Mouse (Mus musculus): ENCODE measurements around the gene Pcid2.

Pcid2 gene

GRCm38 (mm10) chr8:13105087-13105881, at the start of gene Pcid2, which contains the start of gene Cul4a:
Gene Pcid2 (minus strand): TSS chr8:13105459.
Gene Cul4a (plus strand): TSS chr8:13105621.
- peak; percentile 96 to 97 for DNase-seq (ENCODE audit: low spot score in 2 of 2)

- no peak for DNase-seq (ENCODE audit: low spot score in 2 of 2)
These were observed 48.8 kb upstream of the Pcid2 start for GRCm38 (mm10) chr8:13154099-13154498.

GRCm38 (mm10) chr8:13150929-13151328, 45.7 kb upstream of the Pcid2 start:
- no peak for DNase-seq (ENCODE audit: low spot score in 2 of 2)

DNA sequence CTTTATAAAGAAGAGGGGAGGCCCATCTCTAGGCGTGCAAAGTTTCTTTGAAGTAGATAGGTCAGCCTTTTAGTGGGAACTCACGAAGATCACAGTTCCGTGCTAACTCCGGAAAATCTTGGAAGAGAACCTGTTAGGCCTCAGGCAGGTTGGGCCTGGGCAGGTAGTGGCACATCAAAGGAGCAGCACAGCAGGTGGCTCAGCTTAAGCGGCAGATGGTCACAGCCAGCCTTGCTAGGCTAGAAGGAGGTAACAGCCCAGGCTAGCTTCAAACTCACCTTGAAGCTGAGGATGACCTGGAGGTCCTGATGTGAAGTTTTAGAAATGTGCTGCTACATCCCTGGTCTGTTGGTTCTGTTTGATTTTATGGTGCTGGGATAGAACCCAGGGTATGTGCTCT, 44.6 kb upstream of the Pcid2 start:
- DNase-seq (ENCODE audit: low spot score in 2 of 2): no peak

DNA sequence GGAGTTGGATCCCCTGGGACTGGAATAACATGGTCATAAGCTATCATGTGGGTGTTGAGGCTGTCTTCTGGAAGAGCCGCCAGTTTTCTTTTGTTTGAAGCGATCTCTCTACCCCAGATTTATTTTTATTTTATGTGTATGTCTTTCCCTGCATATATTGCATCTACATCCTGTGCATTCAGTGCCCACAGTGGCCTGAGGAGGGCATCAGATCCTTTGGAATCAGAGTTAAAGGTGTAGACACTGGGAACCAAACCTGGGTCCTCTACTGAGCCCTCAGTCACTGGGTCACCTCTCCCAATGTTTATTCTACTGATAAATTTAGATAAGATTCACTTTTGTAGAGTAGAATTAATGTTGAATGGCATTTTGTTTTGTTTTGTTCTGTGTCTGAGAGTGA, 44.0 kb upstream of the Pcid2 start:
- no peak for DNase-seq (ENCODE audit: low spot score in 2 of 2)

DNA sequence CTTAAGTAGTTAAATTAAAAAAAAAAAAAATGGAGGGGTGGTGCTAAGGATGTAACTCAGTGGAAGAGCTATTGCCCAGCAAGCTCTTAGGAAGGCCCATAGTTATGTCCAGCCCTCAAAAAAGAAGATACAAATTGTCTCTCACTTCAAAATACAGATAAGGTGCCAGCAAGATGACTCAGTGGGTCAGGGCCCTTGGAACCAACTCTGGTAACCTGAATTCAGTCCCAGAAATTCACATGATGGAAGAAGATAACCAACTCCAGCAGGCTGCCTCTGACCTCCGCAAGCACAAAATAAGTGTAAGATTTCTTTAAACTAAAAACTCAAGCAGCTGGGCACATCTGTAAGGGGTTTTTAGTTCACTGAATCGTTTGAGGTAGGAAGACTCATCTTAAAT, 43.2 kb upstream of the Pcid2 start:
- no peak for DNase-seq (ENCODE audit: low spot score in 2 of 2)

DNA sequence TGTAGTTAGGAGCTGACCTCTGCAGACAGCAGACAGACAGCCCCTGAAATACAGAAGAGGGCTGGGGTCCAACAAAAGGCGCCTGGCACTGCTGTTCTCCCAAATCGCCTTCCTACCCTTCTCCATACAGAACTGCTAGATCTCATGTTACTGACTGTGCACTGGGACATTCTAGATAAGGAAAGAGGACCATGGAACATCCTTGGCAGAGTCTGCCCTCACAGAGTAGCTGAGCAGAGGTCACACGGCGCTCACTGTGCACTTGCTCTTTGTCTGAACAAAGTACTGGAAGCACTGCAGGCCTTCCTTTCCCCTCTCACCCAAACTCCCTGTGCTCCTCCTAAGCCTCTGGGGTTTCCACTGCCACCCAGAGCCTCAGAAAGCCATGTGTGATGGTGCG, 36.4 kb upstream of the Pcid2 start:
- no peak for DNase-seq (ENCODE audit: low spot score in 2 of 2)

DNA sequence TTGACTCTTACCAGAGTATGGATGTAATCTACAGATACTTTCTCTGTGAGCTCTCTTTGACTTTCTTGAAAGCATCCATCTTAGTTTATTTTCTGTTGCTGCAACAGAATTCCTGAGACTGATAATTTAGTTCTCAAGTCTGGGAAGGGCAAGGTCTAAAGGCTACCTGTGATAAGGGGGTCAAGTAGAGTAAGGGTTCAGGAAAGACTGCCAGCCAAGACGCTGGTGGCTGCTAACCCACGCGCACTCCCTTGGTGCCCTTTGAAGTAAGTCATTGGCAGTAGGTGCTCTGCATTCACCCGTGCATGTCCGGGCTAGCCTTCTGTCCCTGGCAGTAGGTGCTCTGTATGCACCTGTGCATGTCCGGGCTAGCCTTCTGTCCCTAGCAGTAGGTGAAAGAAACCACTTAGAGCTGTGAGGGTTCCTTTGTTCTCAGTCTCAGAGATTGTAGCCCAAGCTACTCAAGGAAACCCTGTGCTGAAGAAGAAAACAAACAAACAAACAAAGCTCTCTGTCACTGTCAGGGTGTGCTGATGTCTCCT, 34.5 kb upstream of the Pcid2 start:
- no peak for DNase-seq (ENCODE audit: low spot score in 2 of 2)

- DNase-seq (ENCODE audit: low spot score in 2 of 2): peak; percentile 32 to 65
These were observed 27.0 kb upstream of the Pcid2 start for GRCm38 (mm10) chr8:13132220-13132619.

DNA sequence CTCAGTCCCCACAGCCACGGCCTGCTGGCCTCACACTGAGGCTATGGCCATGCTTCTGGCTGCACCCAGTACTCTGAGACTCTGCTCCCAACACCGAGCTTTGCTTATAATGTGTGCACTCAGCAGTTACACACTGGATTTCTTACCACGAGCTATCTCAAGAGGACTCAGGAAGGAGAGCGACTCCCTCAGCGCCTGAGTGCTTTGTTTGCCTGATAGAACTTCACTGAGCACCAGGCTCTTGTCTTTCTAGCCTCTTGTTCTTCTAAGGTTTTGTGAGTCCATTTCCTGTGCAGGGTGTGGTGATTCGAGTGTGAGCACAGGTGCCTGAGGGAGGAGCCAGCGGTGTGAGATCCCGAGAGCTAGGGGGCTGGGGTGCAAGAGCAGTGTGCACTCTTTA, 19.6 kb upstream of the Pcid2 start:
- DNase-seq (ENCODE audit: low spot score in 2 of 2): no peak

DNA sequence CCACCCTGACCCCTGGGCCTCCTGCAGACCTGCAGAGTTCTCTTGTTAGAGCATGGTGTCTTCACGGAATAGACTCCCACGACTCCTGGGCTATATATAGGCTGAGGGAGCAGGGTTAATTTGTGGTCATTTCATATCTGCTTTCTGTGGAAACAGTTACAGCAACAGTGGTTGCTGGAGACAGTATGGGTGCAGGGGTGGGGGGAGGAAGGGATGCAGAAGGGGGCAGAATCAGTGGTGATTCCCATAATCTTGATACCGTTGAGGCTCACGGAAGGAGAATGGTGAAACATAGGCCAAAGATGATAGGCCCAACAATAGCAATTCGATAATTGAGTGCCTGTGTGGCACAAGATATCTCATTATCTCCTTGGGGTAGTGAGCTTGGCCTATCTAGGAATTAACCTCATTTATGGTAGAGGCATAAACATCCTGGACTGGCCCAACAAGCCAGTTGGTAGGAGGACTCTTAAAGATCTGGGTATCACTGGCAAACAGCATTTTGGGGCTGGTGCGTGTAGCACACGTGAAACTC, 17.7 kb upstream of the Pcid2 start:
- no peak for DNase-seq (ENCODE audit: low spot score in 2 of 2)

- DNase-seq (ENCODE audit: low spot score in 2 of 2): no peak
These were observed 15.8 kb upstream of the Pcid2 start for GRCm38 (mm10) chr8:13120882-13121665.

GRCm38 (mm10) chr8:13118516-13118915, 13.3 kb upstream of the Pcid2 start:
- no peak for DNase-seq (ENCODE audit: low spot score in 2 of 2)

DNA sequence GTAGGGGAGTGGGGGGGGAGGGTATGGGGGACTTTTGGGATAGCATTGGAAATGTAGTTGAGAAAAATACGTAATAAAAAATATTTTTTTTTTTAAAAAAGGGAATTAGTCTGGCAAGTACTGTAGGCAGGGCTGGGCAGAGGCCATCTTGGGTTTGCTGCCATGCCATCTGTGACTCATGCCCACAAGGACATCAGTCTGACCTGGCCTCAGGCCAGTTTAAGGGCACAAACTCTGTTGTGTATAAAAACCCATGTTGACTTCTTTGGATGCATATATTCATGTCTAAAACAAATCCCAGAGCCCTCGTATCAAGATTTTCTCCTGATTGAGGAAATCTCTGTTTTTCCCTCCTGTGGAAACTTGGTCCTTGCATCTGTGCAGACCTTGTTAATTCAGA, 11.8 kb upstream of the Pcid2 start:
- no peak for DNase-seq (ENCODE audit: low spot score in 2 of 2)

DNA sequence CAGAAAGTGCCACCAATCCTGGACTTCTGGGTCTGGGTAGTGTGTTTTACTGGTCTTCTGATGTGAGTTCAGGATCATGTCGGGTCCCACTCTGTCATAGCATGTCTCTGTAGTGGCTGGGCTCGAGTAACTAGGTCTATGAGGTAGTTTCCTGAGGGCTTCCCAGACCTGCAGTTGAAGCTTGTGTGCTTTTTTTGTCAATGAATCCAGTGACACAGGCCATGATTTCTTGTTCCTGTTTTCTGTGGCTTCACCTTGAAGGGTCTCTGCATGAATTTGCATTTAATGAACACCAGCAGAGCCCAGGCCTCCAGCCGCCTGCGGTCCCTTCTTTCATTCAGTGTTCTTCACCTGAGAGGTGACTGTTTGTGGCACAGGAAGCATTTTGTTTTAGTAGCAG, 8.0 kb upstream of the Pcid2 start:
- DNase-seq (ENCODE audit: low spot score in 2 of 2): no peak

- no peak for DNase-seq (ENCODE audit: low spot score in 2 of 2)
These were observed 6.7 kb upstream of the Pcid2 start for GRCm38 (mm10) chr8:13111917-13112316.

DNA sequence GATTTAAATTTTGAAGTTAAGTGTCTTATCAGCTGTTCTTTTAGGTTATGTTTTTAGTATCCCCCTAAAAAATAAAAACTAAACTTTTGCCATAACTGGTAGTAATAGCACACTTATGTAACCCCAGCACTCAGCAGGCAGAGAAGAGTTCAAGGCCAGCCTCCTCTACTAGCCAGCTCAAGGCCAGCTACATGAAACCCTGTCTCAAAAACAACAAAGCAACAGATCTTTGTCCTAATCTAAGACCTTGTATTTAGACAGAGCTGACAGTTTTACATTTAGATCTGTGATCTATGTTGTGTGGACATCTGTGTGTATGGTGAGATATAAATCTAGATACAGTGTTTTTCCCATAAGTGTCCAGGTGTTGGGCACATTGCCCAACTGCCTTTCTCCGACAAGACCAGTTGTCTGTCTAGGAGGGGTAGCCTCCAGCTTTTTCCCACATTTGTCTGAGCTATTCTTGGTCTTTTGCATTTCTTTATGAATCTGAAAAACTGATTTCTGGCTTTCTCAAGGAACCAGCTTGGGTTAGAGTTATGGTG, 4.2 kb upstream of the Pcid2 start:
- no peak for DNase-seq (ENCODE audit: low spot score in 2 of 2)

GRCm38 (mm10) chr8:13108967-13109366, 3.7 kb upstream of the Pcid2 start:
- DNase-seq (ENCODE audit: low spot score in 2 of 2): peak; percentile 24 to 37

- peak; percentile 48 to 63 for DNase-seq (ENCODE audit: low spot score in 2 of 2)
These were observed 2.9 kb upstream of the Pcid2 start for GRCm38 (mm10) chr8:13107990-13108638.

- peak; percentile 42 to 48 for DNase-seq (ENCODE audit: low spot score in 2 of 2)
These were observed 771 bp upstream of the Pcid2 start for GRCm38 (mm10) chr8:13105908-13106551.

DNA sequence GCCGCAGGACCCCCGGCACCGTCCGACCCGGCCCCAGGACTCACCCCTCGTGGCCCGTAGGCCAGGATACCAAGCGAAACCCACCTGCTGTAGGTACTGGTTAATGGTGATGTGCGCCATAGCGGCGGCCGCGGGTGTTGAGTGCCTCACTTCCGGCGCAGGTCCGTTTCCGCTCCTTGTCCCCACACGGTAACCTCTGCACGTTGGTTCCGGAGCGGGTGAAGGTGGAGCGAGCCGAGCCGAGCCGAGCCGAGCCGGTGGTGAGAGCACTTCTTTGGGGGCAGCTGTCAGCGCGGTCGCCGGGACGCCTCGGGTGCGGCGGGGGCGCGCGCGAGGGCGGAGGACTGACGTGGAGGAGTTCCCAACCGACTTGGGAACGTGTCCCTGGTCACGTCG, 570 bp downstream of the Pcid2 start:
- DNase-seq (ENCODE audit: low spot score in 2 of 2): peak; percentile 89 to 93

Measured in spleen, postnatal 14 days (tissue).